Mouse (Mus musculus) liver, embryonic 16.5 days (tissue): ENCODE results near the gene Bik. TPM values are rescaled to one million over a fixed set of nuclear protein-coding genes. Genes with fewer than 3 reads are reported as not detected.
"Not testable (repeated sequence)": the region's sequence is repeated elsewhere in the genome, so short reads cannot be mapped to it uniquely, and the experiment has no call there.

Experiments
- ATAC-seq: fragments of 200-750 bp; cut with Nextera tagmentation; 2 replicates; pipeline ENCODE4 v1.8.0; 2017; ENCODE audit warnings: low read depth, mild to moderate bottlenecking, moderate number of reproducible peaks, moderate library complexity
- H3K27ac ChIP-seq: fragments of 300-500 bp; sonication (generic); 2 replicates; pipeline ENCODE4 v1.5.1; 2014; ENCODE audit warnings: mild to moderate bottlenecking, low read length
- H3K27me3 ChIP-seq: fragments of 300-500 bp; sonication (generic); 2 replicates; pipeline ENCODE4 v1.6.1; 2014; ENCODE audit warnings: low read depth, low read length, mixed read lengths; ENCODE audit not compliant: control insufficient read depth, insufficient read depth
- H3K36me3 ChIP-seq: fragments of 300-500 bp; sonication (generic); 2 replicates; pipeline ENCODE4 v1.6.1; 2014; ENCODE audit warnings: mild to moderate bottlenecking; ENCODE audit not compliant: control insufficient read depth, insufficient read depth
- H3K4me1 ChIP-seq: fragments of 300-500 bp; sonication (generic); 2 replicates; pipeline ENCODE4 v1.6.1; 2014; ENCODE audit warnings: low read depth, low read length, mixed read lengths; ENCODE audit not compliant: control insufficient read depth
- H3K4me2 ChIP-seq: fragments of 300-500 bp; sonication (generic); 2 replicates; pipeline ENCODE4 v1.6.1; 2014; ENCODE audit warnings: low read depth, low read length, mixed read lengths
- H3K4me3 ChIP-seq: fragments of 300-500 bp; sonication (generic); 2 replicates; pipeline ENCODE4 v1.5.1; 2014; ENCODE audit warnings: low read depth, mild to moderate bottlenecking, low read length
- H3K9ac ChIP-seq: fragments of 300-500 bp; sonication (generic); 2 replicates; pipeline ENCODE4 v1.6.1; 2014; ENCODE audit warnings: low read depth, low read length
- H3K9me3 ChIP-seq: fragments of 300-500 bp; sonication (generic); replicated peaks from 2 replicates; pipeline ENCODE4 v1.6.1; 2016; ENCODE audit warnings: low read length; ENCODE audit not compliant: control insufficient read depth
- WGBS: fragments of 180-500 bp; shearing (Covaris S2); extraction: QIAGEN DNeasy Blood & Tissue Kit; methylation state at CpG from one replicate; pipeline ENCODE4 v1.1.7; 2014; ENCODE audit not compliant: insufficient replicate concordance; 5-methylcytosine and 5-hydroxymethylcytosine counted together
- polyA plus RNA-seq: library from polyadenylated mRNA; unstranded; fragments of >200 nt; fragmentation: Nextera tagmentation; extraction: Ambion mirVana; gene quantifications from 2 replicates; pipeline ENCODE4 v1.2.1, GENCODE M21; 2015

Gene Bik
- polyA plus RNA-seq, 1 experiment from 2014 or later = 1.8 TPM

DNA sequence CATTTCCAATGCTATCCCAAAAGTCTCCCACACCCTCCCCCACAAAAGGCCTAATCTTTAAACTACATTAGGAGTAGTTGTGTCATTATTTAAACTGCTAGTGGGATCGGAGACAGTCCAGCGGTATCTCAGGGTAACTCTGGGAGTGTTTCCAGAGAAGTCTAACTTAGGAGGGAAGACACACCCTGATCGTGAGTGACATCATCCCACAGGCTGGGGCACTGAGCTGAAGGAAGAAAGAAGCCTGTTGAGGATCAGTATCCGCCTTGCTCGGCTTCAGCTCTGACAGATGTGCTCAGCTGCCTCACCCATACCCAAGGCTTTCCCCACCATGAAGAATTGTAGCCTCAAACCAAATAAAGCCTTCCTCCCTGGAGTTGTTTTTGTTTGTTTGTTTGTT is 34.8 kb upstream of the Bik start:
- no peak overlapping the region for H3K4me3 ChIP-seq
- no peaks in the 10 kb centered on the region for H3K27me3 ChIP-seq
- no peak for ATAC-seq
- H3K4me1 ChIP-seq = peaks cover 6% of the 10 kb centered on the region
- WGBS = 75% methylated on average over 5 of the region's 5 CpGs
- no peaks in the 10 kb centered on the region for H3K9me3 ChIP-seq
- H3K27ac ChIP-seq = no peak overlapping the region
- H3K4me2 ChIP-seq = no peak overlapping the region
- no peak overlapping the region for H3K9ac ChIP-seq
- no peaks in the 10 kb centered on the region for H3K36me3 ChIP-seq

DNA sequence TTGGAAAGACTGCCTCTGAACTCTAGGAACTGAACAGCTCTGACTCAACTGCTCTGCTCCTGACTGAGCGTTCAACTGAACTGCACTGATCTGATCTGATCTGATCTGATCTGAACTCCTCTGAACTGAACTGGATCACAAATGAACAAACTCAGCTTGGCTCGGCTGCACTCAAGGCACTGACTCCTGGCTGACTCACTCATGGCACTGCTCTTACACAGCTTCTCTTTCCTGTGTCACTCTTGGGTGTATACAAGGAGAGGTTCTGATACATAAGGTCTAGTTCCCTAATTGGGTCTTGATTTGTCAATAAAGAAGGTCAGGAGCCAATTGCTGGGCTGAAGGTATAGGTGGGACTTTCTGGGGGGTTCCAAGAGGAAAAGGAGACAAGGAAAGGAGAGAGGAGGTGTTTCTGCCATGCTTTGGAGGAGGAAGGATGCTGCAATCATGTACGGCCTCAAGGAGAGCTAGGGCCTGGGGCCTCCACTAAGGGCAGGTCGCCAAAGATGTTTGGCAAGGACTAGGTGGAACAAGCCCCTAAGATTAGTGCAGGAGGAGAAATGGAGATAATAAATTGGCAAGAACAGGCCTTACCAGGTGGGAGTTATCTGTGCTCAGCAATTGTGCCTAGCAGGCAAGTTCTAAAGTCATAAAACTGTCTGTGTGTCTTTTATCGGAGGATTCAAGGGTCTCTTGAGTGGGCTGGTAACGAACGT is 32.6 kb upstream of the Bik start:
- 69% methylated on average over 7 of the region's 7 CpGs for WGBS
- no peak overlapping the region for H3K9ac ChIP-seq
- H3K36me3 ChIP-seq = no peaks in the 10 kb centered on the region
- no peaks in the 10 kb centered on the region for H3K27me3 ChIP-seq
- H3K4me2 ChIP-seq = no peak overlapping the region
- H3K27ac ChIP-seq = no peak overlapping the region
- peaks cover 6% of the 10 kb centered on the region for H3K4me1 ChIP-seq
- no peak overlapping the region for H3K4me3 ChIP-seq
- no peak for ATAC-seq
- no peaks in the 10 kb centered on the region for H3K9me3 ChIP-seq

DNA sequence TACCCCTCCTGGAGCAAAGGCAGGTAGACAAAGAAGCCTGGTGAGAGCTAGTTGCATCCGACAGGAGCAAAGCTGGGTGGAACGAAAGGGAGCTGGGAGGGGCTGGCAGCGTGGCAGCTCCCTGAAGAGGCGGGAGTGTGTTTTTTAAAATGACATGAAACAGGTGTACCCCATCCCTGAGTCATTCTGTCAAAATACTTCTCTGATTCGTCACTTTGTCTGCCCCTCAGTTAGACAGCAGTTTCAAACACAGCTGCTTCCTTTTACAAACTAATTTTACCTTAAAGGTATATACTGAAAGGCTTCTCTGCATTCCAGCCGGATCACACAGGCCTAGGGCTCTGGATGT is 32.1 kb upstream of the Bik start:
- ATAC-seq = no peak
- Histone ChIP-seq H3K4me1 (peaks cover 6% of the 10 kb centered on the region), H3K27ac (no peak overlapping the region), H3K4me3 (no peak overlapping the region), H3K9ac (no peak overlapping the region), H3K4me2 (no peak overlapping the region), H3K36me3 (no peaks in the 10 kb centered on the region), H3K9me3 (no peaks in the 10 kb centered on the region), H3K27me3 (no peaks in the 10 kb centered on the region)
- WGBS = 68% methylated on average over 6 of the region's 6 CpGs

DNA sequence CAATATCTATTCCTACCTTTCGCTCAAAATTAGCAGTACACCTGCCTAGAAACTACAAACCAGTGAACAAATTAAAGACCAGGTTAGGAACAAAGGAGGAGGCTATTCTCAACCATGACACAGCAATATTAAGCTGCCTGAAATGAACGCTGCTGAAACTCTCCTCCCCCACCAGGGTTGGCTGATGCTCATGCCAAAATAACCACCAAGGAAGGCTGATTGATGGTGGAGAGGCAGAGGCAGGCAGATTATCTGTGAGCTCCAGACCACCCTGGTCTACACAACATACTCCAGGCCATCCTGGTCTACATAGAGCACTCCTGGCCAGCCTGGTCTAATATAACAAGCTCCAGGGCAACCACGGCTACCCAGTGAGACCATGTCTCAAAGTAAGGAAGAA is 31.5 kb upstream of the Bik start:
- Histone ChIP-seq H3K27me3 (no peaks in the 10 kb centered on the region), H3K4me2 (no peak overlapping the region), H3K9me3 (no peaks in the 10 kb centered on the region), H3K36me3 (no peaks in the 10 kb centered on the region), H3K9ac (no peak overlapping the region), H3K27ac (no peak overlapping the region), H3K4me3 (no peak overlapping the region), H3K4me1 (peaks cover 6% of the 10 kb centered on the region)
- no peak for ATAC-seq
- 56% methylated on average over 3 of the region's 3 CpGs for WGBS

DNA sequence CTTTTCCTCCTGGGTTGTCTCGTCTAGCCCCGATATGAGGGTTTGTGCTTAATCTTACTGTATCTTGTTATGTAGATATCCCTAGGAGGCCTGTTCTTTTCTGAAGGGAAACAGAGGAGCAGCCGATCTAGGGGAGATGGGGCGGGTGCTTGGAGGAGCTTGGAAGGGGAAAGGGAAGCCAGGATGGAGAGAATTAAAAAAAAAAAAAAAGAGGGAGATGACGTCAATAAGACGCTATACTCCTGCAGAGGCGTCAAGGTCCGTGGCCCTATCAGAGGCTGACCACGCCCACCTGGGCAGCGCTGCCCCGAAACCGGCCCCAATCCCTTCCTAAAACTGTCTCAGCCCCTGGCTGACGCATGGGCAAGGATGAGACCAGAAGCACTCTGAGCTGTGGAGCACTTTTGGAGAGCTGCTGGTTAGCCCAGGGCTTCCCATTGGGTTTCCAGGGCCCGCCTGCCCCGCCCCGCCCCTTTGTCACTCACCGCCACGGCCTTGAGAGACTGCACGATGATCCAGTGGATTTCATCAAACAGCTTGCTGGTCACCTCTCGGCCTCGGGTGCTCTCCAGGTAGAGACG is 30.8 kb upstream of the Bik start:
- Histone ChIP-seq H3K9me3 (no peaks in the 10 kb centered on the region), H3K27me3 (no peaks in the 10 kb centered on the region), H3K4me1 (peaks cover 6% of the 10 kb centered on the region), H3K27ac (no peak overlapping the region), H3K4me3 (peak overlapping the region; percentile 34), H3K36me3 (no peaks in the 10 kb centered on the region), H3K4me2 (peak overlapping the region; percentile 43), H3K9ac (no peak overlapping the region)
- ATAC-seq = peak; percentile 62
- WGBS = 59% methylated on average over 22 of the region's 22 CpGs

DNA sequence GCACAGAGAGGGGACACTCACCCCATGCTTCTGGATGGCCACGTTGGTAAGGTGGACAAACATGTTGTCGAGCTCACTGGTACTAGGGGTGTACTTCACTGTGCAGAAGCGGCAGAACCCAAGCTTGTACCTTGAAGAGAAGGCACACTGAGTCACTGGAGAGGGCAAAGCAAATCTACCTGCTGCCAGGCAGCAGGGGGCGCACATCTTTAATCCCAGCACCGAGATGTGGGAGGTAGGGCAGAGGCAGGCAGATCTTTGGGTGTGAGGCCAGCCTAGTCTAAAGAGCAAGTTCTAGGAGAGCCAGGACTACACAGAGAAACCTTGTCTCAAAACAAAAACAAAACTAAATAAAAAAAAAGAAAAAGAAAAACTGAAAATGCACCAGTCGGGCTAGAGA is 29.4 kb upstream of the Bik start:
- Histone ChIP-seq H3K9ac (no peak overlapping the region), H3K27me3 (no peaks in the 10 kb centered on the region), H3K4me3 (no peak overlapping the region), H3K4me2 (no peak overlapping the region), H3K36me3 (no peaks in the 10 kb centered on the region), H3K27ac (no peak overlapping the region), H3K9me3 (no peaks in the 10 kb centered on the region), H3K4me1 (peaks cover 6% of the 10 kb centered on the region)
- WGBS = 78% methylated on average over 6 of the region's 6 CpGs
- no peak for ATAC-seq

DNA sequence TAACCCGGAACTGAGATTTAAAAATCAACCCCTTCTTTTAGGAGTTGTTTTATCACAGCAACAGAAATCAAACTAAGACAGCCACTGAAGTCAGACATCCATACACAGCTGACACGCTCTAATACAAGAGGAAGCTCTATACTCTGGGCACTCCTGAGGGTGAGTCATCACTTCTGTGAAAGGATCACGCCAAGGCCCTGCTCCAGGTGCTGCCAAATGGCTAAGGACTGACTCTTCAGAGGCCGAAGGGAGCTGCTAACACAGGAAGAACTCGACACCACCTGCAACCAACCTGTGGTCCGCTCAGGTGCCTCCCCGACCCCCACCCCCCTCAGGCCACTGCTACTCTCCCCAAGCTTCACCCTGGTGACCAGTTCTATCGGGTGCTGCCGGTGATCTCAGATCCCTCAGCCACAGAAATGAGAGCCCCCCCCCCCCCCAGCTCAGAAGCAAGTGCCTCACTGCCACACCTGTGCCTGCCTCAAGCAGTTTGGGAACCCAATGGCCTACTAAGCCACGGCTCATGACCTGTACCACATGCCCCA is 27.4 kb upstream of the Bik start:
- WGBS = 69% methylated on average over 10 of the region's 10 CpGs
- Histone ChIP-seq H3K4me3 (no peak overlapping the region), H3K4me2 (no peak overlapping the region), H3K4me1 (peaks cover 6% of the 10 kb centered on the region), H3K9ac (no peak overlapping the region), H3K36me3 (no peaks in the 10 kb centered on the region), H3K9me3 (no peaks in the 10 kb centered on the region), H3K27ac (no peak overlapping the region), H3K27me3 (no peaks in the 10 kb centered on the region)
- ATAC-seq = no peak

DNA sequence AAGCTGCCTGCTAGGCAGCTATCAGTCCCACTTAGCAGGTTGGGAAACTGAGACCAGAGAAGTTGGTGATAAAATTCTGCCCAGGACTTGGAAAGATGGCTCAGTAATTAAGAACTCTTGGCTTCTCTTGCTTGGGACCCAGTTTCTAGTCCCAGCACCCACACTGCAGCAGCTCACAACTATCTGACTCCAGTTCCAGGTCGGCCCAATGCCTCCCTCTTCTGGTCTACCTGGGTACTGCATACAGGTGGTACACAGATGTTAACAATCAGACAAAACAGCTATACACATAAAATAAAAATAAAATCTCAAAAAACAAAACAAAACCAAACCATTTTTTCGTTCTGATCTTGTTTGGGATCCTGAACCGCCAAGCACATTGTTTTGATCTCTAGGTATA is 26.3 kb upstream of the Bik start:
- H3K27me3 ChIP-seq = no peaks in the 10 kb centered on the region
- ATAC-seq = no peak
- no peaks in the 10 kb centered on the region for H3K9me3 ChIP-seq
- H3K4me3 ChIP-seq = no peak overlapping the region
- 45% methylated on average over 3 of the region's 3 CpGs for WGBS
- no peak overlapping the region for H3K9ac ChIP-seq
- H3K4me2 ChIP-seq = no peak overlapping the region
- no peak overlapping the region for H3K27ac ChIP-seq
- no peaks in the 10 kb centered on the region; the same call in 1 of the 2 replicates for H3K4me1 ChIP-seq
- no peaks in the 10 kb centered on the region for H3K36me3 ChIP-seq

DNA sequence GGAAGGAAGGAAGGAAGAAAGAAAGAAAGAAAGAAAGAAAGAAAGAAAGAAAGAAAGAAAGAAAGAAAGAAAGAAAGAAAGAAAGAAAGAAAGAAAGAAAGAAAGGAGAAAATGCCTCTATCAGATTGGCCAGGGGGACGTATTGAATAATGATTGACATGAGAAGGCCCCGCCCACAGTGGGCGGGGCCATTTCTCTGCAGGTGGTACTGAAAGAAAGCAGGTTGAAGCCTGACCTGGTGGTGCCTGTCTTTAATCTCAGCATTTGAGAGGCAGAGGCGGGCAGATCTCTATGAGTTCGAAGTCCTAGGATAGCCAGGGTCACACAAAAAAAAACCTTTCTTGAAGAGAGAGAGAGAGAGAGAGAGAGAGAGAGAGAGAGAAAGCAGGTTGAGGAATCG is 25.2 kb upstream of the Bik start:
- H3K9me3 ChIP-seq, H3K4me3 ChIP-seq, H3K4me1 ChIP-seq, ATAC-seq, H3K36me3 ChIP-seq, H3K9ac ChIP-seq, H3K27me3 ChIP-seq, H3K4me2 ChIP-seq, H3K27ac ChIP-seq: not testable (repeated sequence)
- 55% methylated on average over 6 of the region's 6 CpGs for WGBS
